Mouse (Mus musculus): ENCODE measurements at regions not wholly inside any gene's neighbourhood (a gene's known extent, or its start where the extent isn't known, plus 50 kb on each side); places are given as distances from the start of the nearest gene placed in this dataset.

- peak; percentile 4 for DNase-seq (ENCODE audit: low spot score)
Observed at GRCm38 (mm10) chr10:38875667-38876245, 54.2 kb upstream of the Rfpl4b start.

- no peak for DNase-seq (ENCODE audit: low spot score)
Observed at GRCm38 (mm10) chr10:38879271-38879670, 57.7 kb upstream of the Rfpl4b start.

GRCm38 (mm10) chr10:38880642-38881187 lies 59.1 kb upstream of the Rfpl4b start:
- no peak for DNase-seq (ENCODE audit: low spot score)

- DNase-seq (ENCODE audit: low spot score), result no peak
Observed at GRCm38 (mm10) chr10:38882154-38882553, 60.6 kb upstream of the Rfpl4b start.

- DNase-seq (ENCODE audit: low spot score), result no peak
Observed at GRCm38 (mm10) chr10:38883816-38884599, 62.4 kb upstream of the Rfpl4b start.

GRCm38 (mm10) chr10:38884641-38885040 lies 63.1 kb upstream of the Rfpl4b start:
- DNase-seq (ENCODE audit: low spot score), result no peak

GRCm38 (mm10) chr10:38886441-38886840 lies 64.9 kb upstream of the Rfpl4b start:
- no peak for DNase-seq (ENCODE audit: low spot score)

- DNase-seq (ENCODE audit: low spot score), result no peak
Observed at GRCm38 (mm10) chr10:38887896-38888295, 66.3 kb upstream of the Rfpl4b start.

- DNase-seq (ENCODE audit: low spot score), result no peak
Observed at GRCm38 (mm10) chr10:38894706-38895105, 70.6 kb upstream of the Lama4 start.

GRCm38 (mm10) chr10:38895656-38896055 lies 69.7 kb upstream of the Lama4 start:
- DNase-seq (ENCODE audit: low spot score), result no peak

GRCm38 (mm10) chr10:38897573-38897972 lies 67.7 kb upstream of the Lama4 start:
- no peak for DNase-seq (ENCODE audit: low spot score)

GRCm38 (mm10) chr10:38906121-38906520 lies 59.2 kb upstream of the Lama4 start:
- DNase-seq (ENCODE audit: low spot score), result no peak

GRCm38 (mm10) chr10:38907835-38908234 lies 57.5 kb upstream of the Lama4 start:
- no peak for DNase-seq (ENCODE audit: low spot score)

- no peak for DNase-seq (ENCODE audit: low spot score)
Observed at GRCm38 (mm10) chr10:38908277-38908676, 57.0 kb upstream of the Lama4 start.

- DNase-seq (ENCODE audit: low spot score), result no peak
Observed at GRCm38 (mm10) chr10:38909152-38909732, 56.1 kb upstream of the Lama4 start.

GRCm38 (mm10) chr10:38909843-38910242 lies 55.5 kb upstream of the Lama4 start:
- DNase-seq (ENCODE audit: low spot score), result no peak

GRCm38 (mm10) chr10:38913013-38913412 lies 52.3 kb upstream of the Lama4 start:
- DNase-seq (ENCODE audit: low spot score), result no peak
